Mouse (Mus musculus): ENCODE data around the gene Tprg. TPM values are rescaled to one million over a fixed set of nuclear protein-coding genes. Genes with fewer than 3 reads are reported as not detected.
A peak's percentile ranks its signal among the peaks of the same experiment; 100 is the strongest.

Tprg gene
- polyA plus RNA-seq, 1 experiment from 2014 or later = not detected

- peak; percentile 87 for ATAC-seq
- Histone ChIP-seq H3K36me3 (ENCODE audit: control insufficient read depth, insufficient read depth, low read length) (no peaks in the 10 kb centered on the region), H3K4me1 (ENCODE audit: control insufficient read depth, insufficient read depth, low read length) (peaks cover 11% of the 10 kb centered on the region), H3K27me3 (replicated peaks; ENCODE audit: control insufficient read depth, insufficient read depth, low read length) (no peaks in the 10 kb centered on the region), H3K9me3 (replicated peaks; ENCODE audit: control insufficient read depth, low read length) (no peaks in the 10 kb centered on the region), H3K4me2 (ENCODE audit: low read length) (peak overlapping the region; percentile 12; the same call in 1 of the 2 replicates), H3K9ac (ENCODE audit: low read length) (no peak overlapping the region), H3K4me3 (ENCODE audit: low read depth, low read length) (no peak overlapping the region), H3K27ac (ENCODE audit: low read depth, low read length) (peak overlapping the region; percentile 21; the same call in 1 of the 2 replicates)
- peak; percentile 86 for DNase-seq (ENCODE audit: low spot score)
- 8% methylated on average over 8 of the region's 8 CpGs for WGBS
These were observed 120.7 kb downstream of the Tprg start for GRCm38 (mm10) chr16:25407204-25407886.

GRCm38 (mm10) chr16:25408032-25408431 is 121.4 kb downstream of the Tprg start:
- no peak overlapping the region for H3K4me2 ChIP-seq (ENCODE audit: low read length)
- H3K4me1 ChIP-seq (ENCODE audit: control insufficient read depth, insufficient read depth, low read length) = peaks cover 11% of the 10 kb centered on the region
- WGBS = 15% methylated on average over 6 of the region's 6 CpGs
- H3K27me3 ChIP-seq (replicated peaks; ENCODE audit: control insufficient read depth, insufficient read depth, low read length) = no peaks in the 10 kb centered on the region
- H3K9ac ChIP-seq (ENCODE audit: low read length) = no peak overlapping the region
- no peaks in the 10 kb centered on the region for H3K9me3 ChIP-seq (replicated peaks; ENCODE audit: control insufficient read depth, low read length)
- no peaks in the 10 kb centered on the region for H3K36me3 ChIP-seq (ENCODE audit: control insufficient read depth, insufficient read depth, low read length)
- peak overlapping the region; percentile 10; the same call in 1 of the 2 replicates for H3K27ac ChIP-seq (ENCODE audit: low read depth, low read length)
- DNase-seq (ENCODE audit: low spot score) (peak; percentile 65), ATAC-seq (peak; percentile 37; the same call in 1 of the 2 replicates)
- H3K4me3 ChIP-seq (ENCODE audit: low read depth, low read length) = no peak overlapping the region

- 59% methylated on average over 3 of the region's 3 CpGs for WGBS
- H3K9me3 ChIP-seq (replicated peaks; ENCODE audit: control insufficient read depth, low read length) = no peaks in the 10 kb centered on the region
These were observed 124.7 kb downstream of the Tprg start for GRCm38 (mm10) chr16:25411307-25411706.

GRCm38 (mm10) chr16:25413885-25414284 is 127.3 kb downstream of the Tprg start:
- 67% methylated on average over 1 of the region's 1 CpGs for WGBS
- DNase-seq (ENCODE audit: low spot score) (no peak), ATAC-seq (no peak)
- Histone ChIP-seq H3K9me3 (replicated peaks; ENCODE audit: control insufficient read depth, low read length) (no peaks in the 10 kb centered on the region), H3K36me3 (ENCODE audit: control insufficient read depth, insufficient read depth, low read length) (no peaks in the 10 kb centered on the region), H3K9ac (ENCODE audit: low read length) (no peak overlapping the region), H3K27ac (ENCODE audit: low read depth, low read length) (no peak overlapping the region), H3K4me3 (ENCODE audit: low read depth, low read length) (no peak overlapping the region), H3K4me2 (ENCODE audit: low read length) (no peak overlapping the region), H3K27me3 (replicated peaks; ENCODE audit: control insufficient read depth, insufficient read depth, low read length) (no peaks in the 10 kb centered on the region), H3K4me1 (ENCODE audit: control insufficient read depth, insufficient read depth, low read length) (no peaks in the 10 kb centered on the region)

More at GRCm38 (mm10) chr16:25411307-25411706, 124.7 kb downstream of the Tprg start:
- DNase-seq (ENCODE audit: low spot score) (no peak), ATAC-seq (no peak)
- H3K27me3 ChIP-seq (replicated peaks; ENCODE audit: control insufficient read depth, insufficient read depth, low read length) = no peaks in the 10 kb centered on the region
- no peak overlapping the region for H3K9ac ChIP-seq (ENCODE audit: low read length)
- no peak overlapping the region for H3K27ac ChIP-seq (ENCODE audit: low read depth, low read length)
- H3K4me3 ChIP-seq (ENCODE audit: low read depth, low read length) = no peak overlapping the region
- no peaks in the 10 kb centered on the region for H3K36me3 ChIP-seq (ENCODE audit: control insufficient read depth, insufficient read depth, low read length)
- H3K4me2 ChIP-seq (ENCODE audit: low read length) = no peak overlapping the region
- peaks cover 9% of the 10 kb centered on the region for H3K4me1 ChIP-seq (ENCODE audit: control insufficient read depth, insufficient read depth, low read length)

- Histone ChIP-seq H3K4me1 (ENCODE audit: control insufficient read depth, insufficient read depth, low read length) (no peaks in the 10 kb centered on the region), H3K27ac (ENCODE audit: low read depth, low read length) (no peak overlapping the region), H3K27me3 (replicated peaks; ENCODE audit: control insufficient read depth, insufficient read depth, low read length) (no peaks in the 10 kb centered on the region), H3K36me3 (ENCODE audit: control insufficient read depth, insufficient read depth, low read length) (no peaks in the 10 kb centered on the region), H3K9me3 (replicated peaks; ENCODE audit: control insufficient read depth, low read length) (no peaks in the 10 kb centered on the region), H3K4me3 (ENCODE audit: low read depth, low read length) (no peak overlapping the region), H3K4me2 (ENCODE audit: low read length) (no peak overlapping the region), H3K9ac (ENCODE audit: low read length) (no peak overlapping the region)
- no peak for ATAC-seq
- no peak for DNase-seq (ENCODE audit: low spot score)
These were observed 128.6 kb downstream of the Tprg start for GRCm38 (mm10) chr16:25415186-25415585.

- Histone ChIP-seq H3K36me3 (ENCODE audit: control insufficient read depth, insufficient read depth, low read length) (no peaks in the 10 kb centered on the region), H3K27ac (ENCODE audit: low read depth, low read length) (no peak overlapping the region), H3K27me3 (replicated peaks; ENCODE audit: control insufficient read depth, insufficient read depth, low read length) (no peaks in the 10 kb centered on the region), H3K4me1 (ENCODE audit: control insufficient read depth, insufficient read depth, low read length) (no peaks in the 10 kb centered on the region), H3K4me3 (ENCODE audit: low read depth, low read length) (no peak overlapping the region), H3K9me3 (replicated peaks; ENCODE audit: control insufficient read depth, low read length) (no peaks in the 10 kb centered on the region), H3K9ac (ENCODE audit: low read length) (no peak overlapping the region), H3K4me2 (ENCODE audit: low read length) (no peak overlapping the region)
- DNase-seq (ENCODE audit: low spot score) (no peak), ATAC-seq (no peak)
- 44% methylated on average over 11 of the region's 11 CpGs for WGBS
These were observed 131.4 kb downstream of the Tprg start for GRCm38 (mm10) chr16:25417875-25418630.

GRCm38 (mm10) chr16:25422997-25423396 is 136.4 kb downstream of the Tprg start:
- Histone ChIP-seq H3K9ac (ENCODE audit: low read length) (no peak overlapping the region), H3K27me3 (replicated peaks; ENCODE audit: control insufficient read depth, insufficient read depth, low read length) (no peaks in the 10 kb centered on the region), H3K9me3 (replicated peaks; ENCODE audit: control insufficient read depth, low read length) (no peaks in the 10 kb centered on the region), H3K4me1 (ENCODE audit: control insufficient read depth, insufficient read depth, low read length) (peaks cover 13% of the 10 kb centered on the region), H3K4me3 (ENCODE audit: low read depth, low read length) (no peak overlapping the region), H3K27ac (ENCODE audit: low read depth, low read length) (no peak overlapping the region), H3K36me3 (ENCODE audit: control insufficient read depth, insufficient read depth, low read length) (no peaks in the 10 kb centered on the region), H3K4me2 (ENCODE audit: low read length) (no peak overlapping the region)
- DNase-seq (ENCODE audit: low spot score) (no peak), ATAC-seq (no peak)
- WGBS = 47% methylated on average over 4 of the region's 4 CpGs

- Histone ChIP-seq H3K4me2 (ENCODE audit: low read length) (no peak overlapping the region), H3K4me3 (ENCODE audit: low read depth, low read length) (no peak overlapping the region), H3K4me1 (ENCODE audit: control insufficient read depth, insufficient read depth, low read length) (peaks cover 13% of the 10 kb centered on the region), H3K9me3 (replicated peaks; ENCODE audit: control insufficient read depth, low read length) (no peaks in the 10 kb centered on the region), H3K9ac (ENCODE audit: low read length) (no peak overlapping the region), H3K27ac (ENCODE audit: low read depth, low read length) (no peak overlapping the region), H3K36me3 (ENCODE audit: control insufficient read depth, insufficient read depth, low read length) (no peaks in the 10 kb centered on the region), H3K27me3 (replicated peaks; ENCODE audit: control insufficient read depth, insufficient read depth, low read length) (no peaks in the 10 kb centered on the region)
- DNase-seq (ENCODE audit: low spot score) (no peak), ATAC-seq (no peak)
- 81% methylated on average over 4 of the region's 4 CpGs for WGBS
These were observed 137.4 kb downstream of the Tprg start for GRCm38 (mm10) chr16:25424001-25424400.

GRCm38 (mm10) chr16:25424915-25425314 is 138.3 kb downstream of the Tprg start:
- ATAC-seq (0 out of 2 replicates have a peak, but pooled peaks have one; percentile 48), DNase-seq (ENCODE audit: low spot score) (peak; percentile 46)
- Histone ChIP-seq H3K9me3 (replicated peaks; ENCODE audit: control insufficient read depth, low read length) (no peaks in the 10 kb centered on the region), H3K27me3 (replicated peaks; ENCODE audit: control insufficient read depth, insufficient read depth, low read length) (no peaks in the 10 kb centered on the region), H3K4me2 (ENCODE audit: low read length) (0 out of 2 replicates have a peak overlapping the region, but pooled peaks have one; percentile 1), H3K9ac (ENCODE audit: low read length) (no peak overlapping the region), H3K4me3 (ENCODE audit: low read depth, low read length) (no peak overlapping the region), H3K27ac (ENCODE audit: low read depth, low read length) (no peak overlapping the region), H3K36me3 (ENCODE audit: control insufficient read depth, insufficient read depth, low read length) (no peaks in the 10 kb centered on the region), H3K4me1 (ENCODE audit: control insufficient read depth, insufficient read depth, low read length) (peaks cover 13% of the 10 kb centered on the region)
- WGBS = 14% methylated on average over 9 of the region's 9 CpGs

Measured in forebrain, embryonic 14.5 days (tissue).